Mouse (Mus musculus) ES-E14 (cell line): Measurements from ENCODE around the gene Rab19.
"Not testable (repeated sequence)": the region's sequence is repeated elsewhere in the genome, so short reads cannot be mapped to it uniquely, and the experiment has no call there.

Source experiments
- CHD2 ChIP-seq: IDR thresholded peaks from 2 replicates; pipeline ENCODE4 v1.6.1; 2014; ENCODE audit warnings: mild to moderate bottlenecking, low read depth, low read length, inconsistent platforms
- HCFC1 ChIP-seq: IDR thresholded peaks from 2 replicates; pipeline ENCODE4 v1.6.1; 2012; ENCODE audit warnings: low read length, inconsistent platforms, borderline replicate concordance; ENCODE audit not compliant: insufficient read depth
- ZC3H11A ChIP-seq: IDR thresholded peaks from 2 replicates; pipeline ENCODE4 v1.6.1; 2012; ENCODE audit warnings: low read depth, mild to moderate bottlenecking, inconsistent platforms, low read length, borderline replicate concordance

DNA sequence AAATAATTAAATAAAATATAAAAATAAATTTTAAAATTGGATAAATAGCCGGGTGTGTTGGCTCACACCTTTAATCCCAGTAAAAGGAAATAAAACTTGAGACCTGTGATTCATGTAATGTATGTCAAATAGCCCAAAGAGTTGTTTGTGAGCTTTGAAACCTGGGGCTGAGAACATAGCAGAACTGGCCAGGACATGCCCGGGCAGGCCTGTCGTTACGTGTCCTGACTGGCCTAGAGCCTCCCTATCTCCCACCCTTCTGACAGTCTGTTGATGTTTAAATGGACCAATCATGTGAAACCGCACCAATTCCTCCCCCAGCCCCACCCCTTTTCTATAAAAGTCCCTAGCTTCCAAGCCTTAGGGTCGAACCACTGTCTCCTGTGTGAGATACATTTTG lies 56.5 kb downstream of the Rab19 start:
- TF ChIP-seq ZC3H11A, HCFC1, CHD2: not testable (repeated sequence)
